Mouse (Mus musculus) thymus, postnatal 36 days (tissue): Measurements from ENCODE around the gene Rasal1.

Source experiments
- DNase-seq, 2 experiments: peaks; one replicate each; pipeline ENCODE4 v3.0.0; 2022; ENCODE audit warnings: mixed read lengths in 2 of 2

Rasal1 gene

DNA sequence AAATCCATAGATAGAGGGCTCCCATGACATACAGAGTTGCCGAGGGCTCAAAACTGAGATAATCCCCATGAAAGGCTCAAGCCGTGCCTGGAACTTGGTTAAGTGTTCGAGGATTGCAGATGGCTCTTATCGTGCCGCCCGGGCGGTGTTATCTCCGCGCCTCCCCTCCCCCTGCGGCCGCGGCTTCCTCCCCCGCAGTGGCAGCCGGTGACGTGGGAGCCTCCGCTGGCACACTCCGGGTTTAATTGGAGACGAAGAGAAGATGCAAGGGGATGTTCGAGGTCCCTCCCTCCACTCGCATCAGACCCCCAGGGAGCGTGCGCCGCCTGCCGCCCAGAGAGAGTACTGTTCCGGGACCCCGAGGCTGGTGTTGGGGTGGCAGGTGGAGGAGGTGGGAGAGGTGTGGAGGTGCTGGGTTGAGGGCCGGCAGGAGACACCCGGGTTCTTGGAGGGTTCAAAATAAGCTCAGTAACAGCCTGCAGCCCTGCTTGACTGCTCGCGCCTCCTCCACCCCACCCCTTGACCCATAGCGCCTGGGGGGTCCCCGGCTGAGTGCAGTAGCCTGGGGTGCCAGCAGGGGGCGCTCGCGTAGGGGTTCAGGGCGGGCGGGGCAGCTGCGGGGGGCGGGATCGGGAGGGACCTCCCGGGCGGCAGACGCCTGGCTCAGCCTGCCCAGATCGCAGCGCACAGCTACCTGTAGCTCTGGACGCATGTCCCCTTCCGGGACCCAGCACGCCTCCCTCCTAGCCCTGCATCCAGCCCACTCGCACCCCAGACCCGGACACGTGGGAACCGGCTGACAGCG, at the start of gene Rasal1:
Gene Rasal1 (plus strand): TSS at position 244 of the 805 bp plus-strand sequence.
- peak; percentile 92 to 94 for DNase-seq

DNA sequence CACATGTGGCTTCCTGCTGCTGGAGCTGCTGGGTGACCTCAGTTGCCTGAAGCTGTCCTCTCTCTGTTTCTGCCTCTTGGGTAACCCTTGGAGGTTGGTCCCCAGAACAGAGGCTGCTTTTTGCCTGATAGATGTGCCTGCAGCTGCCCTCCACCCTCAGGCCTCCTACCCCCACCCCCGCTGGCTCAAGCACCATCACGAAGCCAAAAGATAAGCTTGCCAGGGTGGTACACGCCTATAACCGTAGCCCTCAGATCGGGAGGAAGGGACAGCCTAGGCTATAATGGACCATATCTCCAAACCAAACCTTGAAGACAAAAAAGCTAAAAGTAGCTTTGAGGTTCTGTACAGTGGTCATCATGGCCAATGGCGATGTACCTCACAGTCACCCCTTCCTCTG, 49.0 kb upstream of the Rasal1 start:
- no peak for DNase-seq

DNA sequence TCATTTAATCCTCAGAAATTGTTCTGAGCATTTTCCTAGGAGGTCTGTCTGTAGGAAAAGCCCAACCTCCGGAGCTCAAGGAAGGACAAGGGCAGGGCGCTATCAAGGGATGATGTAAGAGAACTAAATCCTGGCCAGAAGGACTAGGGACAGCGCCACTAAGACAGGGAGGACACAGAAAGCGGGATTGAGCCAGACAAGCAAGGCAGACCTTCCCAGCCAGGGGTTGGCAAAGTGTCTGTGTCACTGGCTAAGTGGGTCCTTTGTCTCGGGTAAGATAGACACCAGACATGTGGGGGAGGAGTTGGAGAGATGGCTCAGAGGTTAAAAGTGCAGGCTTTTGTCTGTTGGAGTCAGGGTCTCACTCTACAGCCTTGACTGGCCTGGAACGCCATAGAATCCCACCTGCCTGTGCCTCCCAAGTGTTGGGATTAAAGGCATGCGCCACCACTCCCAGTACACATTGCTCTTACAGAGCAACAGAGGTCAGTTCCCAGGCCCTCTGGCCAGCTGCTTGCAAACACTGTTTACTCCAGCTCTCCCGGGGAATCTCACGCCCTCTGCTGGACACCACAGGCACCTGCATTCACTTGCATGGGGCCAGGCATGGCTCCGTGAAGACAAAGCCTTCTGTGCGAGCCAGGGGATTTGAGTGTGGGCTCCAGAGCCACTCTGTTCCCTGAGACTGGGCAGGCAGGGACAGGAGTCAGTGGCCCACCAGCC, 47.5 kb upstream of the Rasal1 start:
- peak in 1 of 2 experiments; percentile 31 for DNase-seq

GRCm38 (mm10) chr5:120602210-120602609, 46.4 kb upstream of the Rasal1 start:
- no peak for DNase-seq

DNA sequence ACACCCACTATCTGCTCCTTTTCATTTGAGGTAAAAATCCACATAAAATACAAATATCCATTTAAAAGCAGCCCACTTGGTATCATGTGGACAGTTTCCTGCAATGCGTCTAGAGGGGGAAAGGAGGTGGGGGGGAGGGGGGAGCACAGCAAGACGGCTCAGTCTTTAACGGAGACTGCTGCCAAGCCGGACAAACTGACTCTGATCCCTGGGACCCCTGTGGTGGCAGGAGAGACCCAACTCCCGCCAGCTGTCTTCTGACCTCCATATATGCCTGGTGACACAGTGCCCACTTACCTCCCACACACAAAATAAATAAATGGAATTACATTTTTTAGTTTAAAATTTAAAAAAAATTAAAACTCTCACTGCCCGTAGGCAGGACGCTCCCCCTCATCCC, 45.1 kb upstream of the Rasal1 start:
- no peak for DNase-seq

- DNase-seq: peak; percentile 81 to 83
Observed at GRCm38 (mm10) chr5:120604839-120605238, 43.8 kb upstream of the Rasal1 start.

DNA sequence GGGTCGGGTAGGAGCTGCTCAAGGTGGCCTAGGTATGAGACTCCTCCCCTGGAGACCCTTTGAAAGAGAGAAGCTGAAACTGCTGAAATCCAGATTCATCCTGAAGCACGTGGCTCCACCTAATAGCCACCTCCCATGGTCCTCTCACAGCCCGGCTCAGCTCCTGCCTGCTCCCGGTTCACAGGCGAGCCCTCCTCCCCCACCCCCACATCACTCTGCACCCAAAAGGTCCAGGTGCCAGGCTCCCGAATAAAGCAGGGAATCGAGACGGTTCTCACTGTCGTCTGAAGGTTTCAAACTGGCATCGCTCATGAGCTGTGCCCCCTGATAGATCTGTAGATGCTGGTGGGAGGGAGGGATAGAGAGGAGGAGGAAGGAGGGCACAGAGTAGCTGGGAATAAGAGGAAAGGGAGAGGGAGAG, 43.4 kb upstream of the Rasal1 start:
- DNase-seq: no peak

DNA sequence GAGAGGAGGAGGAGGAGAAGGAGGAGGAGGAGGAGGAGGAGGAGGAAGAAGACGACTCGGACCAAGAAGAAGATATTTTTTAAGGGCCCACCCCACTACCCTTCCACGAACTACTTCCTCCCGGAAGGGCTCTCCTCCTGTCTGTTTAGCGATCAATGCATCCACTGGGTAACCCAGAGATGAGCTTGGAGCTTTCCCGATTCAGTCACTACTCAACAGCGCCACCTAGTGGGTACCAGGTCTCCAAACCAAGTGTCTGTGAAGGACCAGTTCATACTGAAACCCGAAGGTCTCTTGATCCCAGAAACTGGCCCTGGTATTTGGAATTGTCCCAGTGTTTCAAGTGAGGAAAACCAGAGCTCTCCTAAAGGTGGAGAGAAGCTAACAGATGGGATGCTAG, 42.9 kb upstream of the Rasal1 start:
- peak; percentile 78 for DNase-seq

DNA sequence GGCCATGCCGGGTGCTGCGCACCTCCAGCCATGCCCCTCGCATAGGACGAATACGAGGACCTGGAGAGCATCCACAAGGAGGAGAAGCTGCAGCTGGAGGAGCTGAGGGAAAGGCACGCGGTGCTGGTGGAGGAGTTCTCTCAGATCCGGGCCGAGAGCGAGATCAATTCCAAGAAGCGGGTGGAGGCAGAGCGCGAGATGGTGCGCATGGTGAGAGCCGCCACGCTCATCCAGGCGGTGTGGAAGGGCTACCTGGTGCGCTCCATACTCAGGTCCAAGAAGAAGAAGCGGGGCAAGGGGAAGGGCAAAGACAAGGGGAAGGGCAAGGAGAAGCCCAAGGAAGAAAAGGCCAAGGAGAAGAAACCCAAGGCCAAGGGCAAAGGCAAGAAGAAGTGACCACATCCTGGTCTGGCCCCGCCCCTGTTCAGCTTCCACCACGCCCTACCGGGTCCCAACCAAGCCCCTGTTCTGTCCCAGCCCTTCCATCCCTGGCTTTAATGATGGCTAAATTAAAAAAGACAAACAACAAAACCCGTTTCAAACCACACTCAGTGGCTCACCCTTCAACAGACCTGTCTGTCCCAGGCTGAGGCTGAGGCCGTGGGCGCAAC, 41.9 kb upstream of the Rasal1 start:
- no peak for DNase-seq

DNA sequence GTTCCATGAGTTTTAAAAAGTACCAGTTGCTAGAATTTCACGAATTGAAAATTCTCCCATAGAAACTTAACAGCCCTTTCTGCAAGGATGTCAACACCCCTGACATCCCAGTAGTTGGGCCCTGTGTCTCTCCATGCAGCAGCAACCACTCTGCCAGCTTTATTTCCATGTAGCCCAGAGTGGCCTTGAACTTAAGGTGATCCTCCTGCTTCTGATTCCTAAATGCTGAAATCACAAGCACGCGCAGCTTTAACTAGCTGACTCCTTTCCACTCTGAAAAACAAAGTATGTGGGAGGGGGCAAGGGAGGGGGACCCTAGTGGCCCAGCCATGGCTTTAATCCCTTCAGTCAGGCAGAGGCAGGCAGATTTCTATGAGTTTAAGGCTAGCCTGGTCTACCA, 41.3 kb upstream of the Rasal1 start:
- DNase-seq: no peak

GRCm38 (mm10) chr5:120609246-120609775, 39.3 kb upstream of the Rasal1 start:
- no peak for DNase-seq

- peak in 1 of 2 experiments; percentile 16 for DNase-seq
Observed at GRCm38 (mm10) chr5:120610906-120611305, 37.7 kb upstream of the Rasal1 start.

GRCm38 (mm10) chr5:120611416-120611815, 37.2 kb upstream of the Rasal1 start:
- DNase-seq: no peak

DNA sequence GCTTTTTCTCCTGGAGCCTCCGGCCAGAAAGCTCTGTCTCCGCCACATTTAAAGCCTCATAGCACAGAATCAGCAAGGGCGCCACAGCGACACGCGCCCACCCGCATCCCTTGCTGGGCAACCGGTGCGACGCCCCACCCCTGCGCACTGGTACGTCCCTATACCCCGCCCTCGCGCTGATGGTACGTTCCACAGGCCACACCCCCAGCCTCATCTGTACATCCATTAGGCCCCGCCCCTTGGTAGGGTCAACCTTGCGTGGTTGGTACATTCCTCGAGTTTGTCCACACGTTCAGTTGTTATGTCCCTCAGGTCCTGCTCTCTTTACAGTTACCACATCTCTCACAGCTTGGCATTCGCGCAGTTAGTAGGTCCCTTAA, 36.2 kb upstream of the Rasal1 start, which contains the start of the genes Rita1 and Ddx54:
Gene Rita1 (minus strand): TSS at position 148 of the 380 bp plus-strand sequence.
Gene Ddx54 (plus strand): TSS at position 298 of the 380 bp plus-strand sequence.
- peak; percentile 97 to 99 for DNase-seq

GRCm38 (mm10) chr5:120612822-120613604, 35.6 kb upstream of the Rasal1 start:
- peak; percentile 100 for DNase-seq

DNA sequence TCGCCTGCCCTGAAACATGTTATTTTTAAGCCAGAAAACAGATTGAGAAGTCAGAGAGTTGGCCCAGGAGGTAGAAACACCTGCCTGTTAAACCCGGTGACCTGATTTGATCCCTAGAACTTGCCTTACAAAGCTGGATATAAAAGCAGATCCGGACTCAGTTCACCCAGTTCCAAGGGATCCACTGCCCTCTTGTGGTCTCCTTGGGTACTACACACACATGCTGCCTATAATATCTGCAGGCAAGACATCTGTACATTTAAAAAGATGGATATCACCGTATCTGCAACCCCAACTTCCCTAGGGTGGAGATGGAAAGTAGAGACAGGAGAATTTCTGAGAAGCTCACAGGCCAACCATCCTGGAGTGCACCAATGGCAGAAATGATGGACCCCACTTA, 32.7 kb upstream of the Rasal1 start:
- no peak for DNase-seq

- DNase-seq: no peak
Observed at GRCm38 (mm10) chr5:120618778-120619177, 29.8 kb upstream of the Rasal1 start.

DNA sequence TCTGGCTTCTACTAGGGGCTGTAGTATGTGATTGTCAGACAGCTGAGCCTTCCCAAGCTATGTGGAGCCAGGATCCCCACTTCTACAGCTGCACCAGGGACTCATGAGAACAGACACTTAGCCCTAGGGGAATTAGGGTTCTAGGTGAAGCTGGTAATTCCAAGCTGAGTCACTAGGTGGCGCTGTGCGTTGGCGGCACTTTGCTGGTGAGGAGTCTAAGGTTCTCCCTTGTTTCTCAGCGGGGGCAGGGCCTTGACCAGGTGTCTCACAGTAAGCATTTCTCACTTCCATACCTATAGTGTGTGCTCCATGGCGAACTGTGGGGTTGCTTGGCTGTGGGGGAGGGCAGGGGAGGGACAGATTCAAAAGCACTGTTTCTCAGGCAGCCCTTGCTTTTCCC, 29.4 kb upstream of the Rasal1 start:
- DNase-seq: peak; percentile 81 to 84

GRCm38 (mm10) chr5:120620375-120621077, 28.1 kb upstream of the Rasal1 start:
- peak; percentile 92 to 95 for DNase-seq

DNA sequence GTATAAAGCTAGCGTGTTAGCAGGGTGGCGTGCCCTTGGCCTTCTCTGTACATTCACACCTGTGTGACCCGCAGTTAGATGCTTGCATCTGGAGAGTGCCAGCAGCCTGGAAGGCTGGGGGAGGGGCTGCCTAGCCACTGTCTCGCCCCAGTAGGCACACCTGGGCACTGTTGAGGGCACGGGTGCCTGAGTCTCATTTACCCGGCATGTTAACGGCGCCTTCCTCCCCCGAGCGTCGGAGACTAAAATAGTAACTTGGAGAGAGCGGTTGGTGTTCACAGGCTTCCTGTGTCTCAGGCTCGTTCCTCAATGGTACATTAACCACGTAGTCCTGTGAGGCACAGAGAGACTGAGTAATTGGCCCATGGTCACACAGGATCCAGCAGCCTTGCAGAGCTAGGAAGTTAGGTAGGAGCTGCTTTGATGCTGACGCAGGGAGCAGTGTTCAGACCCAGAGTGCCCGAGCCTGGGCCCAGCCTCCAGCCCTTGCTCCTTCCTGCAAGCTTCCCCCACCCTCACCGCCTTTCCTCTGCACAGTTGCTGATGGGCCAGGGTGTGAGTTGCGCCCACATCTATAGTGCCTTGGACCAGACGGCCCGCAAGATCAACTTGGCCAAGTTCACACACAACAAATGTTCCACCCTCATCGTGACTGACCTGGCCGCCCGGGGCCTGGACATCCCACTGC, 27.4 kb upstream of the Rasal1 start:
- DNase-seq: peak; percentile 87 to 95

GRCm38 (mm10) chr5:120621846-120622197, 26.8 kb upstream of the Rasal1 start:
- no peak for DNase-seq
